Mouse (Mus musculus): Measurements from ENCODE around the gene Hk2.

DNA sequence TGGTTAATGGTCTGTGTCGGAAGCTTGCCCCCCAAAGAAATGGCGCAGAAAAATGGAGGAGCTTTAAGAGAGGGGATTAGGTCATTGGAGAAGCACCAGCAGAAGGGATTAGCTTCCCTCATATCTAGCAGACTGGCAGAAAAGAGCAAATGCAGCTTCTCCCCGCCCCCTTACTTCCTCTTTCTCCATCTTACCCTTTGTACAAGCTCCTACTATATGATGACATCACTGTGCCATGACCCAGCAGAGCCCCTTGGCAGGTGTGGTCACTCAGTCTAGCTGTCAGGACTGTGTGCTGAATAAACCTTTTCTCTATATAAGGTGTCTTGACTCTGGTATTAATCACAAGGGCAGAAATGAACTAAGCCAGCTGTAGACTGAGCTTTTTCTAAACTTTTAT is 58.6 kb downstream of the Hk2 start:
- TF ChIP-seq CTCF (IDR thresholded peaks at IDR 0.05; ENCODE audit: extremely low read depth, insufficient read depth, low read length) (no peak), POLR2A (IDR thresholded peaks at IDR 0.05; ENCODE audit: extremely low read depth, insufficient read depth, low read length) (no peak)

All from cortical plate, adult 2 months (tissue).